Mouse (Mus musculus): ENCODE measurements around the gene Slc34a2.

The Slc34a2 gene

DNA sequence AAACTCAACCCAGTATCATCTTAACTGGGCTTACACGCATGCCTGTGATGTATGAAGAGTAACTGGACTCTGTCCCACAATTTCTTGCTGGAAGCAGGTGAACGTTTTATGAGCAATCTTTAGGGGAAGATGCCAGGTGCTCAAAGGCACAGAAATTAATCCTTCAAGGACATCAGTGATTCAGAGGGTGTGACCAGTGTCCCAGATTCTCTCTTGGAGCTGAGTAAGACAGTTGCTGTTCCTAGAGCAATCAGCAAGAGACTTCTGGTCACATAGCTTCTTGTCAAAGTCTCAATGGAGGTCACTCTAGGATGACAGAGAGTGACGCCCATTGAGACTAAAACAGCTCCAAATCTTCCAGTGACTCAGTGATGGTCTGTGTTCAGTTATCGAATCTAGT, 19.6 kb upstream of the Slc34a2 start:
- ChIA-PET POLR2A (no interaction called here), CTCF (interaction anchor here in 1 of 4 experiments (0.6 kb wide), 1 partner anchor 16 kb away, joined by 4 read pairs; no protein-coding TSS in a partner anchor)

GRCm38 (mm10) chr5:53023432-53023831, 14.4 kb upstream of the Slc34a2 start:
- POLR2A ChIA-PET, result no interaction called here
- CTCF ChIA-PET, result interaction anchor here in 1 of 4 experiments (1.1 kb wide), 1 partner anchor 89 kb away, joined by 3 read pairs; no protein-coding TSS in a partner anchor

DNA sequence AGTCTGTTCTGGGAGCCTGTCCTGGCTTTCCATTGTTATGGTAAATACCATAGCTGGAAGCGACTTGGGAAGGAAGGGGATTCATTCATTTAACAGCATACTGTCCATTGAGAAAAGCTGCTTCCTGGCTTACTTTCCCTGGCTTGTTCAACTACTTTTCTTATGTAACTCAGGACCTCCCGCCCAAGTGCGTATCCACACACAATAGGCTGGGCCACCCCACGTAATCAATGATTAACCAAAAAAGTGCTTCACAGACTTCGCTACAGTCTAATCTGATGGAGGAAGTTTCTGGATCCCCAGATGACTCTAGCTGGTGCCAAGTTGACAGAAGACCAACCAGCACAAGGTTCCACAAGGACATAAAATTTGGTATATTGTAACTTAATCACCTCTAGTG, 14.0 kb upstream of the Slc34a2 start:
- CTCF ChIA-PET, result interaction anchor here in 1 of 4 experiments (1.1 kb wide), 1 partner anchor 88 kb away, joined by 3 read pairs; no protein-coding TSS in a partner anchor
- POLR2A ChIA-PET, result interaction anchor here in 1 of 4 experiments (0.6 kb wide), 1 partner anchor 142 kb away, joined by 4 read pairs; no protein-coding TSS in a partner anchor

DNA sequence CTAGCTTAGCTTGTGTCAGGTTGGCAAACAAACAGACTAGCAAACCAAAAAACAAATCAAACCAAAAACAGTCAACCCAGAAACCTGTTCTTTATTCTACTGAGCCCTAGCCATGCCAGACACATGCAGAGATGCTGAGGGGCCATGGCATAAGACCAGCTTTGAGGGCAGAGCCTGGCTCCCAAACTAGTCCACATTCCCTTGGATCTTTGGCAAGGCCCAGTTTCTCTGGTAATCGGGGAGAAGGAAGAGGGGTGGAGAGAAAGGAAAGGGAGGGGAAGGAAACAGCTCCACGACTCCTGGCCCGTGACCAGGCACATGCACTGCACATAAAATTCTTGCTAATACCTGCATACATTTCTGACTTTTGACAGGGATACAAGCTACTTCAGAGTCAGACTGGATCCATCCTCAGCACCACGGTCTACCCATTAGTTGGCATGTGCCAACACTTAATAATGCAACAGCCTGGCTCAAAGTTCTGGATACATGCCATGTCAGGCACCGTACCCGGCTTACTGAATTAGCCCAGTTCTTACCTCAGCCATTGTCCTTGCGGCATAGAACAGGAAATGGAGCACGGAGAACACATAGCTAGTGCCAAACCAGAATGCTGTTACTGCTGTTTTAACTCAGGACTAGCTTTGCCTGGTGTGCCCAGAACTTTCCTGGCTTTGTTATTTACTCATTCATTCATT, 12.5 kb upstream of the Slc34a2 start:
- ChIA-PET POLR2A (no interaction called here), CTCF (interaction anchor here in 1 of 4 experiments (1.0 kb wide), 1 partner anchor 16 kb away, joined by 3 read pairs; no protein-coding TSS in a partner anchor)

GRCm38 (mm10) chr5:53031346-53031745, 6.5 kb upstream of the Slc34a2 start:
- ChIA-PET CTCF (no interaction called here), POLR2A (no interaction called here)

DNA sequence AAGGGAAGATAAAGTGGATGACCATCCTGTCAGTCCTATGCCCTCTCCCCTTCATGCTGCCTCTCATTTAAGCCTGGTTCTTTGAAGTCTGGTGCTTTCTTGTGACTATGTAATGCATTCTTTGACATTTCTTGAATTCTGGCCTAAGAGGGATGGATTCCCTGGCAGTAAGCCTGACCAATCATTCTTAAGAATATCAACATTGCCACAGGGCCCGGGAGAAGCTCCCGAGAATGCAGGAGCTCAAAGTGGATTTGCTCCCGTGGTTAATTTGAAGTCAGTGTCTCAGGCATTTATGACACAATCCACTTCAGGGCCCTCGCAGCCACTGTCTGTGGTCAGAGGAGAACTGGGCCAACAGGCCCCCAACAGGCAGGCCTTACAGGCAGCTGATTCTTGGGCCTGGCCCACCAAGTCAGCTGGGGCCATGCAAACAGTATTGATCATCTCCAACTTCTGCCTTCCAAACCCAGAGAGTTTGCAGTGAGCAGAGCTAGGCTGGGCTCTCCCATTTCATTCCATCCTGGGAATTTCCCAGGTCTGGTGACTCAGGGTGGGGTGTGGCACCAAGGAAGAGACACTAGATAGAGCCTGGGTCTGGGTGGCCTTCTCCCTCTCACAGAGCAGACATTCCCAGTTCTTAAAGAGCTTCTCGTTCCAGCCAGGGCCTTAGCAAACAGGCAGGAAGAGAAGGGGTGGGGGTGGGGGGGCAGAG, 4.3 kb downstream of the Slc34a2 start:
- CTCF ChIA-PET, result no interaction called here
- POLR2A ChIA-PET, result interaction anchor here in 1 of 4 experiments (0.6 kb wide), 1 partner anchor 415 kb away, joined by 4 read pairs; no protein-coding TSS in a partner anchor

DNA sequence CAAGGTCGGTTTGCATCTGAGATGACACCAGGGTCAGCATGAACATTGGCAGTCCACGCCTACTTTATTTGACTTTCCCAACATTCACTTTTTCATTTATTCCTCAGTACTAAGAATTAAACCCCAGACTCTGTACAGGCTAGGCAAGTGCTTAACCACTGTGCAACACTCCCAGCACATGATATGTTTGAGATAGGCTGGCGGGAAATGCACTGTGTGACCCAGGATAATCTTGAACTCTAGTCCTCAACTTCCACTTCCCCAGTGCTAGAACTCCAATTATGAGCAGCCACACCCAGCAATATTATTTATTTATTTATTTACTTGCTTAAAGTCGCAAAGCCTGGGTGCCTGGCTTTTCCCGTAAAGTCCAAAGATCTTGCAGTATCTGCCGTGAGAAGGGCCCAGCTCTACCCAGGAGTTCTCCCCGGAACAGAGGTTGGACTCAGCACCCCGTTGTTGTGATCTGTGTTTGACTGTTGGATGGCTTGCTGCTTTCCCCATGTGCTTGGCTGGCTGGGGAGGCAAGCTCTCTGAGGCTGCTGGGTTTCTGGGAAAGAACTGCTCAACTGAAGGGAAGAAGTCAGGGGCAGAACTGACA, 5.0 kb downstream of the Slc34a2 start:
- ChIA-PET POLR2A (no interaction called here), CTCF (no interaction called here)

GRCm38 (mm10) chr5:53043716-53044115, 5.8 kb downstream of the Slc34a2 start:
- ChIA-PET CTCF (no interaction called here), POLR2A (no interaction called here)

GRCm38 (mm10) chr5:53047951-53048350, 10.1 kb downstream of the Slc34a2 start:
- CTCF ChIA-PET, result interaction anchor here in 2 of 4 experiments (0.6 to 0.7 kb wide), 2 partner anchors 95 to 162 kb away, joined by 3 read pairs; no protein-coding TSS in a partner anchor
- POLR2A ChIA-PET, result interaction anchor here in 1 of 4 experiments (0.6 kb wide), 1 partner anchor 923 kb away, joined by 5 read pairs; no protein-coding TSS in a partner anchor

DNA sequence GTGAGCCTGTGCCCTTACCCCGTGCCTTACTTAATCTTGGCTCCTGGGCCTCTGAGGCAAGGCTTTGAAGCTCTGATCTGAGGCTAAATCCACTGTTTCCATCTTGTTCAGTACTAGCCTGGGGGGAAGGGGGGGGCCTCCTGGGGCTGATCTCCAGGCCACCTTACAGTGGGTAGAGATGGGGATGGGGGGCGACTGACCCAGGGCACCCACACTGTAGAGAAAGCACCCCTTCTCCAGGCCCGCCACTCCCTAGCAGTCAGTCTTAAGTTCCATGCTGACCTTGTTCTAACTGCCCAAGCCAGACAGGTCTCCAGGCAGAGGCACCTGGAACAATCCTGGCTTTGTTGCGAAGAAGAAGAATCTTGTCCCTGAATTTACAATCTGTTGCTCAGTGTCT, 10.7 kb downstream of the Slc34a2 start:
- ChIA-PET CTCF (interaction anchor here in 2 of 4 experiments (0.6 to 0.7 kb wide), 2 partner anchors 95 to 162 kb away, joined by 3 read pairs; no protein-coding TSS in a partner anchor), POLR2A (interaction anchor here in 1 of 4 experiments (0.6 kb wide), 1 partner anchor 923 kb away, joined by 5 read pairs; no protein-coding TSS in a partner anchor)

GRCm38 (mm10) chr5:53049046-53049445, 11.2 kb downstream of the Slc34a2 start:
- CTCF ChIA-PET, result no interaction called here
- POLR2A ChIA-PET, result no interaction called here

DNA sequence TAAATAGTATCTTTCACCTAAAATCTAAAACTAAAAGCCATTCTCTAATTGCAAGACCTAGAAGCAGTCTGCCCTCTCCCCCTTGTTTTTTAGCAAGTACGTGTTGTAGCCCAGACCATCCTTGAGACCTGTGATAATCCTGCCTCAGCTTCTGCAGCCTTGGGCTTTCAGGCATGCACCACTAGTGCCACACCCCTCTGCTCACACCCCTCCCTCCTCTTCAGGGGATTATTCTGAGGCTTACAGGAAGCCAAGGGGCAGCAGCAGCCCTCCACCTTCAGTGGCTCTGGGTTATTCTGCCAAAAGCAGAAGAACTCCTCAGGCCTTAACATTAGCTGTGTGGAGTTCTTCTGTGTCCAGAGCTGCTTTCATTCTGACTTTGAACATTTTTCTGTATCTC, 13.1 kb downstream of the Slc34a2 start:
- ChIA-PET CTCF (no interaction called here), POLR2A (no interaction called here)

- POLR2A ChIA-PET, result no interaction called here
- CTCF ChIA-PET, result interaction anchor here in 1 of 4 experiments (1.5 kb wide), 1 partner anchor 8 kb away, joined by 4 read pairs; no protein-coding TSS in a partner anchor
Measured at GRCm38 (mm10) chr5:53053246-53053645, 15.4 kb downstream of the Slc34a2 start.

GRCm38 (mm10) chr5:53061532-53062130, 23.8 kb downstream of the Slc34a2 start:
- ChIA-PET CTCF (no interaction called here), POLR2A (no interaction called here)

GRCm38 (mm10) chr5:53074553-53074952, 36.7 kb downstream of the Slc34a2 start:
- POLR2A ChIA-PET, result interaction anchor here in 1 of 4 experiments (1.5 kb wide), 1 partner anchor 21 kb away, joined by 3 read pairs; no protein-coding TSS in a partner anchor

GRCm38 (mm10) chr5:53078453-53078852, 40.6 kb downstream of the Slc34a2 start:
- ChIA-PET POLR2A (no interaction called here), CTCF (no interaction called here)

More at GRCm38 (mm10) chr5:53074553-53074952, 36.7 kb downstream of the Slc34a2 start:
- CTCF ChIA-PET, result interaction anchor here in 2 of 4 experiments (0.5 to 0.8 kb wide), 2 partner anchors 219 to 253 kb away, joined by 3 read pairs; no protein-coding TSS in a partner anchor

- POLR2A ChIA-PET, result no interaction called here
- CTCF ChIA-PET, result no interaction called here
Measured at GRCm38 (mm10) chr5:53087452-53087851, 49.6 kb downstream of the Slc34a2 start.

DNA sequence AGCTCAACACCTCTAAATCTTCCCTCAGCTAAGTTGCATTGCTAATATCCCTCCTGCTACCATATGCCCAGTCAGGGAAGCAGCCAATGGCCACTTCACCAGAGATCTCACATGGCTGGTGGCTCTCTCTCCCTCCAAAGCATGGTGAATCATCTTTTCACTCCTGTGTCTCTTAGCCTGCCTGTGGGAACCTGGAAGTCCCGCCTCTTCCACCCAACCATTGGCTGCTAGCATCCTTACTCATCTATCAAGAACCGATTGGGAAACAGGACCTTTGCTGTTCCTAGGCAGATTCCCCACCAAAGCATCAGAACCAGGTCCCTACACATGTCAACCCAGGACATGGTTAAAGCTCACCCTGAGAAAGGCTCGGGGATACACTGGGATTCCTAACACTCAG, 53.5 kb downstream of the Slc34a2 start:
- ChIA-PET CTCF (no interaction called here), POLR2A (no interaction called here)

GRCm38 (mm10) chr5:53101848-53102473, 64.1 kb downstream of the Slc34a2 start:
- CTCF ChIA-PET, result no interaction called here
- POLR2A ChIA-PET, result no interaction called here
